Mouse (Mus musculus): ENCODE results near the gene Cpsf6.

GRCm38 (mm10) chr10:117383941-117384340 lies 4.1 kb upstream of the Cpsf6 start:
- TF ChIP-seq CTCF (IDR thresholded peaks at IDR 0.05; ENCODE audit: low read depth, low read length) (no peak), TAL1 (conservative IDR thresholded peaks at IDR 0.05; ENCODE audit: low read depth, low read length) (no peak)
